Mouse (Mus musculus): ENCODE data around the gene Nup214.

- TF ChIP-seq CTCF (IDR thresholded peaks at IDR 0.05; ENCODE audit: borderline replicate concordance, control insufficient read depth, extremely low read depth, insufficient read depth, low read length, poor library complexity) (no peak), POLR2A (IDR thresholded peaks at IDR 0.05; ENCODE audit: control insufficient read depth, extremely low read depth, insufficient read depth, low read length, poor library complexity) (no peak)
Observed at GRCm38 (mm10) chr2:32063451-32064151, 89.4 kb downstream of the Nup214 start.

Measured in thymus, adult 2 months (tissue).